Mouse (Mus musculus): ENCODE data around the gene Rgs1. TPM values are rescaled to one million over a fixed set of nuclear protein-coding genes. Genes with fewer than 3 reads are reported as not detected.

Rgs1 gene
- polyA plus RNA-seq, 1 experiment from 2014 or later, result 1.2 TPM

GRCm38 (mm10) chr1:144247382-144247781 is 1.7 kb downstream of the Rgs1 start:
- 74% methylated on average over 1 of the region's 1 CpGs for WGBS (ENCODE audit: insufficient replicate concordance)
- Histone ChIP-seq H3K4me2 (no peak overlapping the region), H3K4me1 (no peaks in the 10 kb centered on the region), H3K36me3 (no peaks in the 10 kb centered on the region), H3K9ac (no peak overlapping the region), H3K4me3 (no peak overlapping the region), H3K27me3 (replicated peaks) (no peaks in the 10 kb centered on the region), H3K9me3 (replicated peaks) (no peaks in the 10 kb centered on the region), H3K27ac (no peak overlapping the region)
- no peak for ATAC-seq

GRCm38 (mm10) chr1:144243511-144243910 is 5.5 kb downstream of the Rgs1 start:
- Histone ChIP-seq H3K36me3 (no peaks in the 10 kb centered on the region), H3K4me2 (no peak overlapping the region), H3K4me3 (no peak overlapping the region), H3K27me3 (replicated peaks) (no peaks in the 10 kb centered on the region), H3K9me3 (replicated peaks) (no peaks in the 10 kb centered on the region), H3K4me1 (no peaks in the 10 kb centered on the region), H3K27ac (no peak overlapping the region), H3K9ac (no peak overlapping the region)
- WGBS (ENCODE audit: insufficient replicate concordance), result 36% methylated on average over 1 of the region's 1 CpGs
- no peak; the same call in 1 of the 2 replicates for ATAC-seq

- Histone ChIP-seq H3K27me3 (replicated peaks) (no peaks in the 10 kb centered on the region), H3K36me3 (no peaks in the 10 kb centered on the region), H3K4me2 (no peak overlapping the region), H3K4me1 (no peaks in the 10 kb centered on the region), H3K9me3 (replicated peaks) (no peaks in the 10 kb centered on the region), H3K27ac (no peak overlapping the region), H3K9ac (no peak overlapping the region), H3K4me3 (no peak overlapping the region)
- 41% methylated on average over 2 of the region's 2 CpGs for WGBS (ENCODE audit: insufficient replicate concordance)
- no peak for ATAC-seq
Observed at GRCm38 (mm10) chr1:144239195-144239594, 9.8 kb downstream of the Rgs1 start.

- Histone ChIP-seq H3K4me3 (no peak overlapping the region), H3K4me2 (no peak overlapping the region), H3K27ac (no peak overlapping the region), H3K9me3 (replicated peaks) (no peaks in the 10 kb centered on the region), H3K27me3 (replicated peaks) (no peaks in the 10 kb centered on the region), H3K9ac (no peak overlapping the region), H3K4me1 (no peaks in the 10 kb centered on the region), H3K36me3 (no peaks in the 10 kb centered on the region)
- ATAC-seq, result no peak
Observed at GRCm38 (mm10) chr1:144215230-144215629, 33.8 kb downstream of the Rgs1 start.

DNA sequence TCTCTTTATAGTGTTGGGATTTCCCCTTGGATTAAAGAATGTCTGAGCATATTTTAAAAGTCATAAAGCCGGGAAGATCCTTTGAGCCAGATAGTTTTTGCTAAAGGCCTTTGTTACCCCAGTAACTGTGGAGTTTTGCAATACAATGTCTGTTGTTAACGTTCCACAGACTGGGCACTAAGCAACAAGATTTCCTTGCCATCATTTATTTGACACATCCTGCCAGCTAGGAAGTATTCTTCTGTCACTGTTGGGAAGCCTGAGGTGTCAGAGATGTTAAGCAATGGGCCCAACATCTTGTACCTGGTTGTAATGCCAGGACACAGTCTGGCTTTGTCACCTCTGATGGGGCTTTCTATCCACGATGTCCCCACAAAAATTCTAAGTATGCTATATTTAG is 38.1 kb downstream of the Rgs1 start:
- no peaks in the 10 kb centered on the region for H3K36me3 ChIP-seq
- H3K4me3 ChIP-seq, result no peak overlapping the region
- no peak overlapping the region for H3K4me2 ChIP-seq
- no peaks in the 10 kb centered on the region for H3K27me3 ChIP-seq (replicated peaks)
- no peak overlapping the region for H3K9ac ChIP-seq
- no peaks in the 10 kb centered on the region for H3K4me1 ChIP-seq
- WGBS (ENCODE audit: insufficient replicate concordance), result 58% methylated on average over 3 of the region's 3 CpGs
- ATAC-seq, result no peak
- no peaks in the 10 kb centered on the region for H3K9me3 ChIP-seq (replicated peaks)
- no peak overlapping the region for H3K27ac ChIP-seq

DNA sequence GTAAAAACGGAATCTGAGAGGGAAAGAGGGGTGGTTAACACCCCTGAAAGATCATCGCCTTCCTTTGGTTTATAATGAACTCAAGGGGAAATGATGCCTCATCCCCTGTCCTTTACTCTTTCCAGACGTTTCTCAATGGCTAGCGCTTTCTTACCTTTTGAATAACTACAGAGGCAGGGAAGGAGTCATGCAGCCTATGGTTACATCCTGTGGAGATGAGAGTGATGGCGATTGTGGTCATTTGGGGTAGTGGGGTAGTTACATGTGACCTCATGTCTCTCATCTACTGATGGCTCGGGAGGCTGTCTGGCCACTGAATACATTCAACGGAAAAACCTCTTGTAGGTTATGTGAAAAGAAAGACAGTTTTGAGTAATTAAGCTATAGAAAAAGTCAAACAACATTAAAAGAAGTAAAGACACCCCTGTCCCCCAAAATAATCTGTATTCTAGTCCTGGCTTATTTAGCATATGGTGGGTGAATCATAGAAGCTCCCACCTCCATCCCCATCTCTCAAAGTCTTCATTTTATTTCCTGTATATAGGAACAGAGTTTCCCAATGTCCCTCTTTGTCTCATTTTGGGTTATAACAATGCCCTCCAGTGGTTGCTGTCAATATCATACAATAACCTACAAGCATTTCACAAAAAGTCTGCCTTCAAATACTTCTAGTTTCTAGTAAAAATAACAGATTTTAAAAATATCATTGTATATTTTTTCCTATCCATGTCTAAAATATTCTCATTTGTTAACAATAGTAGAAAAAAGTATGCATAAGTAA is 42.6 kb downstream of the Rgs1 start:
- Histone ChIP-seq H3K9ac (no peak overlapping the region), H3K4me2 (no peak overlapping the region), H3K4me1 (no peaks in the 10 kb centered on the region), H3K4me3 (no peak overlapping the region), H3K36me3 (no peaks in the 10 kb centered on the region), H3K27ac (no peak overlapping the region), H3K9me3 (replicated peaks) (no peaks in the 10 kb centered on the region), H3K27me3 (replicated peaks) (no peaks in the 10 kb centered on the region)
- 61% methylated on average over 7 of the region's 7 CpGs for WGBS (ENCODE audit: insufficient replicate concordance)
- ATAC-seq, result no peak

DNA sequence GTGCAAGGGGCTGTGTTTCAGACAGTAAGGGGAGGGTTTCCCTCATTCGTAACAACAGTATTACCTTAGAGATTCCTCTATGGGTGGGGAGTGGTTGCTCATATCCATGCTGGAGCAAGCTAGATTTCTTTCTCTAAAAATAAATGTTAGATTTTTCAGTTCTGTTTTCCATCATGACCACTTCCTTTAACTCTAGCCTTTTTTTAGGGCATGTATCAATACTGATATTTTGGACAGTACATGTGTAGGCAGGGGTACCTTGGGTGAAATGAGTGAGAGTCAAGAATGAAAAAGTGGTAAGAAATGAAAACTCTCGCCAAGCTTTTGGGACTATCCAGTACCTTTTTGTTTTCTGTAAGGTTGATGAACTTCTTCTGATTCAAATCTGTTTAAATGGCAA is 44.3 kb downstream of the Rgs1 start:
- Histone ChIP-seq H3K9ac (no peak overlapping the region), H3K36me3 (no peaks in the 10 kb centered on the region), H3K4me1 (no peaks in the 10 kb centered on the region), H3K9me3 (replicated peaks) (no peaks in the 10 kb centered on the region), H3K27me3 (replicated peaks) (no peaks in the 10 kb centered on the region), H3K4me3 (no peak overlapping the region), H3K27ac (no peak overlapping the region), H3K4me2 (no peak overlapping the region)
- no peak for ATAC-seq
- WGBS (ENCODE audit: insufficient replicate concordance), result 66% methylated on average over 2 of the region's 2 CpGs

- Histone ChIP-seq H3K36me3 (no peaks in the 10 kb centered on the region), H3K4me1 (no peaks in the 10 kb centered on the region), H3K9me3 (replicated peaks) (no peaks in the 10 kb centered on the region), H3K4me3 (no peak overlapping the region), H3K27me3 (replicated peaks) (no peaks in the 10 kb centered on the region), H3K27ac (no peak overlapping the region), H3K9ac (no peak overlapping the region), H3K4me2 (no peak overlapping the region)
- no peak for ATAC-seq
- WGBS (ENCODE audit: insufficient replicate concordance), result 42% methylated on average over 4 of the region's 4 CpGs
Observed at GRCm38 (mm10) chr1:144202939-144203338, 46.1 kb downstream of the Rgs1 start.

GRCm38 (mm10) chr1:144200496-144200895 is 48.5 kb downstream of the Rgs1 start:
- H3K27me3 ChIP-seq (replicated peaks), result no peaks in the 10 kb centered on the region
- peak; percentile 32; the same call in 1 of the 2 replicates for ATAC-seq
- no peaks in the 10 kb centered on the region for H3K9me3 ChIP-seq (replicated peaks)
- H3K4me1 ChIP-seq, result no peaks in the 10 kb centered on the region
- 6% methylated on average over 2 of the region's 2 CpGs for WGBS (ENCODE audit: insufficient replicate concordance)
- no peak overlapping the region for H3K4me2 ChIP-seq
- no peak overlapping the region for H3K27ac ChIP-seq
- no peak overlapping the region for H3K9ac ChIP-seq
- H3K4me3 ChIP-seq, result no peak overlapping the region
- H3K36me3 ChIP-seq, result no peaks in the 10 kb centered on the region

- H3K9me3 ChIP-seq (replicated peaks), result no peaks in the 10 kb centered on the region
- ATAC-seq, result no peak
- WGBS (ENCODE audit: insufficient replicate concordance), result 25% methylated on average over 1 of the region's 1 CpGs
- no peaks in the 10 kb centered on the region for H3K36me3 ChIP-seq
- H3K4me3 ChIP-seq, result no peak overlapping the region
- H3K27ac ChIP-seq, result no peak overlapping the region
- H3K27me3 ChIP-seq (replicated peaks), result no peaks in the 10 kb centered on the region
- H3K9ac ChIP-seq, result no peak overlapping the region
- H3K4me1 ChIP-seq, result no peaks in the 10 kb centered on the region
- H3K4me2 ChIP-seq, result no peak overlapping the region
Observed at GRCm38 (mm10) chr1:144199538-144199937, 49.5 kb downstream of the Rgs1 start.

- no peaks in the 10 kb centered on the region for H3K4me1 ChIP-seq
- H3K27ac ChIP-seq, result no peak overlapping the region
- H3K36me3 ChIP-seq, result no peaks in the 10 kb centered on the region
- H3K9ac ChIP-seq, result no peak overlapping the region
- H3K4me2 ChIP-seq, result no peak overlapping the region
- 25% methylated on average over 3 of the region's 3 CpGs for WGBS (ENCODE audit: insufficient replicate concordance)
- H3K4me3 ChIP-seq, result no peak overlapping the region
- H3K9me3 ChIP-seq (replicated peaks), result no peaks in the 10 kb centered on the region
- no peak for ATAC-seq
- no peaks in the 10 kb centered on the region for H3K27me3 ChIP-seq (replicated peaks)
Observed at GRCm38 (mm10) chr1:144197684-144198083, 51.4 kb downstream of the Rgs1 start.

Data from liver, embryonic 12.5 days (tissue).